Mouse (Mus musculus) Muller cell, postnatal 12 days (primary cell): ENCODE measurements around the gene Bnip3.

ENCODE experiments used
- DNase-seq: peaks from one replicate; pipeline ENCODE4 v3.0.0-alpha.2; 2015; ENCODE audit errors: inconsistent ontology term

The Bnip3 gene

DNA sequence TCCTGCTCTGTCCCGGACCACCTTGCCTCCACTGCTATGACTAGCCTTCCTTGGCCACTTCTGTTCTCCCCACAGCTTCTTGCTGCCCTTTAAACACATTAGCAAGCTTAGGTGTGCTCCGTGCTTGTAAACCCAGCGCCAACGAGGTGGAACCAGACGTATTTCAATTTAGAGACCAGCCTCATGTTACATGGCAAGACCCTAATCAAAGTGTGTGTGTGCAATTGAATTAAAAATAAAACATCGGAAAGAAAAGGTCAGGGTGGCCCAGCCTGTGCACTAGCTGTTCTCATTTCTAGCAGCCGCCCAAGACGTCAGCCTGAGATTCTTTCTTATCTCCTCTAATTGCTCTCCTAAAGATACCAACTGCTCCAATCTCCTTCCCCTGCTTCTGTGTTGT, 64.2 kb downstream of the Bnip3 start:
- DNase-seq: no peak

DNA sequence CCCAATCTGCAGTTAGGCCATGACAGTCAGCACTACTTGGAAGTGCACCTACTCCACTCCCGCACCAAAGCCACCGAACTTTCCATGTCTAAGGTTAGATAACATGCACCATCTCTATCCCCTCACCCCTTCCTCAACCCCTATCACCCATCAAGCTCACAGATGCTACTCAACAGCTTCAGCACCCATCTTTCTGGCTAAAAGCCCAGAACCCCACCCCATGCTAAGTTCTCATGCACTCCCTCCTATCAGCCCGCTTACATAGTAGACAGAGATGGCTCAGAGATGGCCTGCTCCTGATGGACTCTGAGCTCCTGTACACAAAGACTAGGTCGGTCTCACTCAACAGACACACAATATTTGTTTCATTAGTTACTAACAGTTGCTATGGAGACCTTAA, 65.9 kb downstream of the Bnip3 start:
- DNase-seq: no peak

DNA sequence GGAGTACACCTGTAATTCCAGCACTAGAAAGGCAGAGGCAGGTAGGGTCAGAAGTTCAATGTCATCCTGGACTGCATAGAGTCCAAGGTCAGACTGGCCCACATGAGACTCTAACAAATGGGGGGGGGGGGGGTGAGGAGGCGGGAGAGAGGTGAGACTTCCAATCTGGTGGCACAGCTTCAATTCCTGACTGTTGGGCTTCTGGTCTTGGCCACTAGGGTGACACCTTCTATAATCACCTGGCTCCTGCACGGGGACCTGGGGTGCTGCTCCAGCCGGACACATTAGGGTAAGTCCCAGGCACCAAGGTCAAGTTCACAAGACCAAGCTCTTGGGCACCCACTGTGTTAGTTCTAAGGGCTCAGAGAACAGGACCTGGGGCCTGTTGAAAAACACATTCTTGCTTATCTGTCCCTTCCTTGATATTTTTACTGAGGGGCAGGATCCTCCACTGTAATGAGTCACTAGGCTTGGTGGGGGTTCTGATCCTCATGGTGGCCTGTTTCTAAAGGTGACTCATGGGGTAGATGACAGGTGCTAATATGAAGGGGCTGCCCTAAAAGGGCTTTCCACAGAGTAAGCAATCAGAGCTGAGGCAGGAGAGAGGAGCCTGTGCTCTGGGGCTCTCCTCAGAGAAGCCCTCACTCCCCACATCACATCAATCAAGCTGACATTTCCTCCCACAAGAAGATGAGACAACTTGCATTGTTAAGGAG, 67.7 kb downstream of the Bnip3 start:
- DNase-seq: no peak
